Mouse (Mus musculus): ENCODE data around the gene Sarm1. TPM values are rescaled to one million over a fixed set of nuclear protein-coding genes. Genes with fewer than 3 reads are reported as not detected.

Sarm1 gene
- total and polyA plus RNA-seq, 2 experiments from 2014 or later = 32.7 to 85.9 TPM

- H3K4me2 ChIP-seq (ENCODE audit: low read depth, low read length) = no peak overlapping the region
- no peaks in the 10 kb centered on the region for H3K27me3 ChIP-seq (ENCODE audit: insufficient read depth, low read length)
- no peak overlapping the region for H3K4me3 ChIP-seq (ENCODE audit: low read length)
- no peaks in the 10 kb centered on the region for H3K4me1 ChIP-seq (ENCODE audit: insufficient read depth, low read length)
- no peak overlapping the region for H3K9ac ChIP-seq (replicated peaks; ENCODE audit: low read length)
- peak; percentile 90 for TF ChIP-seq CTCF (IDR thresholded peaks at IDR 0.05; ENCODE audit: low read depth)
- H3K9me3 ChIP-seq (ENCODE audit: low read length) = no peaks in the 10 kb centered on the region
- no peaks in the 10 kb centered on the region for H3K36me3 ChIP-seq (ENCODE audit: insufficient read depth, low read length)
- H3K27ac ChIP-seq = no peak overlapping the region
- ATAC-seq (no peak), DNase-seq (ENCODE audit: low spot score) (peak; percentile 88)
- WGBS = 11% methylated on average over 4 of the region's 4 CpGs
Measured at GRCm38 (mm10) chr11:78453675-78454074, 43.9 kb downstream of the Sarm1 start.

GRCm38 (mm10) chr11:78450337-78450736 is 47.2 kb downstream of the Sarm1 start:
- TF ChIP-seq CTCF (IDR thresholded peaks at IDR 0.05; ENCODE audit: low read depth) = no peak
- H3K4me3 ChIP-seq (ENCODE audit: low read length) = no peak overlapping the region
- H3K4me2 ChIP-seq (ENCODE audit: low read depth, low read length) = no peak overlapping the region
- 60% methylated on average over 2 of the region's 2 CpGs for WGBS
- no peak overlapping the region for H3K27ac ChIP-seq
- DNase-seq (ENCODE audit: low spot score) = no peak
- H3K27me3 ChIP-seq (ENCODE audit: insufficient read depth, low read length) = no peaks in the 10 kb centered on the region
- H3K9me3 ChIP-seq (ENCODE audit: low read length) = no peaks in the 10 kb centered on the region
- no peak overlapping the region for H3K9ac ChIP-seq (replicated peaks; ENCODE audit: low read length)
- no peak for ATAC-seq
- no peaks in the 10 kb centered on the region for H3K4me1 ChIP-seq (ENCODE audit: insufficient read depth, low read length)
- no peaks in the 10 kb centered on the region for H3K36me3 ChIP-seq (ENCODE audit: insufficient read depth, low read length)

GRCm38 (mm10) chr11:78448242-78448641 is 49.3 kb downstream of the Sarm1 start:
- Histone ChIP-seq H3K9ac (replicated peaks; ENCODE audit: low read length) (no peak overlapping the region), H3K27me3 (ENCODE audit: insufficient read depth, low read length) (no peaks in the 10 kb centered on the region), H3K27ac (no peak overlapping the region), H3K4me1 (ENCODE audit: insufficient read depth, low read length) (no peaks in the 10 kb centered on the region), H3K4me3 (ENCODE audit: low read length) (no peak overlapping the region), H3K36me3 (ENCODE audit: insufficient read depth, low read length) (no peaks in the 10 kb centered on the region), H3K9me3 (ENCODE audit: low read length) (no peaks in the 10 kb centered on the region), H3K4me2 (ENCODE audit: low read depth, low read length) (no peak overlapping the region)
- ATAC-seq = no peak
- no peak for TF ChIP-seq CTCF (IDR thresholded peaks at IDR 0.05; ENCODE audit: low read depth)
- 79% methylated on average over 1 of the region's 1 CpGs for WGBS
- DNase-seq (ENCODE audit: low spot score) = no peak

- H3K9me3 ChIP-seq (ENCODE audit: low read length) = no peaks in the 10 kb centered on the region
- no peak for TF ChIP-seq CTCF (IDR thresholded peaks at IDR 0.05; ENCODE audit: low read depth)
- no peak overlapping the region for H3K4me2 ChIP-seq (ENCODE audit: low read depth, low read length)
- H3K36me3 ChIP-seq (ENCODE audit: insufficient read depth, low read length) = no peaks in the 10 kb centered on the region
- H3K4me3 ChIP-seq (ENCODE audit: low read length) = no peak overlapping the region
- H3K27me3 ChIP-seq (ENCODE audit: insufficient read depth, low read length) = no peaks in the 10 kb centered on the region
- DNase-seq (ENCODE audit: low spot score) (no peak), ATAC-seq (no peak)
- H3K4me1 ChIP-seq (ENCODE audit: insufficient read depth, low read length) = no peaks in the 10 kb centered on the region
- WGBS = 62% methylated on average over 3 of the region's 3 CpGs
- H3K9ac ChIP-seq (replicated peaks; ENCODE audit: low read length) = no peak overlapping the region
- H3K27ac ChIP-seq = no peak overlapping the region
Measured at GRCm38 (mm10) chr11:78447168-78447567, 50.4 kb downstream of the Sarm1 start.

- H3K4me3 ChIP-seq (ENCODE audit: low read length) = no peak overlapping the region
- H3K27me3 ChIP-seq (ENCODE audit: insufficient read depth, low read length) = no peaks in the 10 kb centered on the region
- ATAC-seq (no peak), DNase-seq (ENCODE audit: low spot score) (no peak)
- no peak overlapping the region for H3K9ac ChIP-seq (replicated peaks; ENCODE audit: low read length)
- H3K4me1 ChIP-seq (ENCODE audit: insufficient read depth, low read length) = no peaks in the 10 kb centered on the region
- TF ChIP-seq CTCF (IDR thresholded peaks at IDR 0.05; ENCODE audit: low read depth) = no peak
- no peaks in the 10 kb centered on the region for H3K9me3 ChIP-seq (ENCODE audit: low read length)
- H3K27ac ChIP-seq = no peak overlapping the region
- no peaks in the 10 kb centered on the region for H3K36me3 ChIP-seq (ENCODE audit: insufficient read depth, low read length)
- WGBS = 82% methylated on average over 5 of the region's 5 CpGs
- no peak overlapping the region for H3K4me2 ChIP-seq (ENCODE audit: low read depth, low read length)
Measured at GRCm38 (mm10) chr11:78443115-78443514, 54.4 kb downstream of the Sarm1 start.

GRCm38 (mm10) chr11:78438399-78438930 is 59.1 kb downstream of the Sarm1 start:
- Histone ChIP-seq H3K4me3 (ENCODE audit: low read length) (no peak overlapping the region), H3K4me1 (ENCODE audit: insufficient read depth, low read length) (no peaks in the 10 kb centered on the region), H3K27ac (no peak overlapping the region), H3K9me3 (ENCODE audit: low read length) (no peaks in the 10 kb centered on the region), H3K4me2 (ENCODE audit: low read depth, low read length) (no peak overlapping the region), H3K9ac (replicated peaks; ENCODE audit: low read length) (no peak overlapping the region), H3K36me3 (ENCODE audit: insufficient read depth, low read length) (no peaks in the 10 kb centered on the region), H3K27me3 (ENCODE audit: insufficient read depth, low read length) (no peaks in the 10 kb centered on the region)
- 75% methylated on average over 3 of the region's 3 CpGs for WGBS
- no peak for DNase-seq (ENCODE audit: low spot score)
- no peak for ATAC-seq
- TF ChIP-seq CTCF (IDR thresholded peaks at IDR 0.05; ENCODE audit: low read depth) = no peak

- Histone ChIP-seq H3K9ac (replicated peaks; ENCODE audit: low read length) (no peak overlapping the region), H3K4me1 (ENCODE audit: insufficient read depth, low read length) (no peaks in the 10 kb centered on the region), H3K9me3 (ENCODE audit: low read length) (no peaks in the 10 kb centered on the region), H3K27ac (no peak overlapping the region), H3K36me3 (ENCODE audit: insufficient read depth, low read length) (no peaks in the 10 kb centered on the region), H3K27me3 (ENCODE audit: insufficient read depth, low read length) (no peaks in the 10 kb centered on the region), H3K4me2 (ENCODE audit: low read depth, low read length) (no peak overlapping the region), H3K4me3 (ENCODE audit: low read length) (no peak overlapping the region)
- DNase-seq (ENCODE audit: low spot score) = no peak
- ATAC-seq = no peak
- TF ChIP-seq CTCF (IDR thresholded peaks at IDR 0.05; ENCODE audit: low read depth) = no peak
- 92% methylated on average over 7 of the region's 7 CpGs for WGBS
Measured at GRCm38 (mm10) chr11:78437182-78437581, 60.4 kb downstream of the Sarm1 start.

All from hindbrain, postnatal 0 days (tissue).